Mouse (Mus musculus) embryonic fibroblast, embryonic 13.5 days (primary cell): ENCODE data around the gene Syk. TPM values are rescaled to one million over a fixed set of nuclear protein-coding genes. Genes with fewer than 3 reads are reported as not detected.

ENCODE experiments used
- H3K27ac ChIP-seq: 2 replicates; pipeline ENCODE4 v1.5.1; 2012; ENCODE audit warnings: low read length, control low read depth, inconsistent platforms; ENCODE audit not compliant: insufficient read depth
- H3K4me1 ChIP-seq: 2 replicates; pipeline ENCODE4 v1.6.1; 2011; ENCODE audit warnings: low read length; ENCODE audit not compliant: control insufficient read depth, insufficient read depth
- H3K4me3 ChIP-seq: 2 replicates; pipeline ENCODE4 v1.5.1; 2011; ENCODE audit warnings: mild to moderate bottlenecking, control low read depth, low read length; ENCODE audit not compliant: insufficient read depth
- CTCF ChIP-seq: IDR thresholded peaks from 2 replicates; pipeline ENCODE4 v1.5.1; 2011; ENCODE audit warnings: mild to moderate bottlenecking, control low read depth, low read length, moderate library complexity, borderline replicate concordance; ENCODE audit not compliant: insufficient read depth
- POLR2A ChIP-seq: IDR thresholded peaks from 2 replicates; pipeline ENCODE4 v1.6.1; 2011; ENCODE audit warnings: low read depth, mild to moderate bottlenecking, control low read depth, low read length, moderate library complexity
- polyA plus RNA-seq: library from polyadenylated mRNA; stranded (reverse); fragments of >200 nt; gene quantifications from 2 replicates; pipeline ENCODE4 v1.2.4, GENCODE M21; 2011; ENCODE audit warnings: low read depth; ENCODE audit not compliant: missing spikeins, insufficient read length

The Syk gene
- polyA plus RNA-seq, 1 experiment: 2.4 TPM

DNA sequence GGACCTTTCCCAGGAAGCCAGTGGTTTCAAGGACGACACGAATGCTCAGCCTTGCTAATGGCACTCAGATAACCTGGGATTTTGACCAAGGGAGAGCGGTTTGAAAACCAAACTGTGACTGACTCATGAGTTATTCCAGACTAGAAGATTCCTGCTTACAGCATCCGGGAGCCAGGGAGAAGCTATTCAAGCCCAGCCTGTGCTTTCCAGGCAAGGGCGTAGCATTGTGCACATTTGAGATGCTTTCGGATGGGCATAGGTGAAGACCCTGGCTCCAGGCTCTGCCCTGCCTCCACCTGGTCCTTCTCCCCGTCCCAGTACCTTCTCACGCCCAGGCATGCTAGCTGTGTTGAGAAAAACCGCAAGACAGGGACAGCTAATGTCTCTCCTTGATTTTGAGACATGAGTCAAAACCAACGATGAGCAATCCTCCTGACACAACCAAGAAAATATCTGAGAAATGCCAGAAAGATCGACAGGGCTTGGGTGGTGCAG lies 76.2 kb downstream of the Syk start:
- Histone ChIP-seq H3K4me3 (no peak overlapping the region), H3K27ac (peak overlapping the region; percentile 87), H3K4me1 (peaks cover 9% of the 10 kb centered on the region)
- TF ChIP-seq CTCF: no peak
- TF ChIP-seq POLR2A: no peak

DNA sequence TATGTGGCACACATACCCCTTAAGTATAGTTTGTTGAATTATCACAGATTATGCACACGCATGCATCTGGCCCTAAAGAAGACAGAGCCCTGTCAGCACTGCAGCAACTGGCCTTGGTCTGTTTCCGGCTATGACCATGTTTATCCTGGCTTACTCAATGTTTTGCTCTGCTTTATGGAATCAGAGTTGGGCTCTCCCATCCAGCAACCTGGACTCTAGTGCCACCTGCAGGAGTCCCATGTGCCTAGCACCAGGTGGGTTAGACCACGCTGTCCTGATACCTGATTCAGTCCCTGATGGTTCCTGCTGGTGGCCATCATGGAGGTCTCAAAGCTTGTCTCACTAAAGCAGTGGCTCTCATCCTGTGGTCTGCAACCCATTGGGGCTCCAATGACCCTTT lies 86.9 kb downstream of the Syk start:
- peaks cover 8% of the 10 kb centered on the region for H3K4me1 ChIP-seq
- no peak overlapping the region for H3K27ac ChIP-seq
- no peak for TF ChIP-seq POLR2A
- TF ChIP-seq CTCF: peak; percentile 30; the same call in 1 of the 2 replicates
- no peak overlapping the region for H3K4me3 ChIP-seq

DNA sequence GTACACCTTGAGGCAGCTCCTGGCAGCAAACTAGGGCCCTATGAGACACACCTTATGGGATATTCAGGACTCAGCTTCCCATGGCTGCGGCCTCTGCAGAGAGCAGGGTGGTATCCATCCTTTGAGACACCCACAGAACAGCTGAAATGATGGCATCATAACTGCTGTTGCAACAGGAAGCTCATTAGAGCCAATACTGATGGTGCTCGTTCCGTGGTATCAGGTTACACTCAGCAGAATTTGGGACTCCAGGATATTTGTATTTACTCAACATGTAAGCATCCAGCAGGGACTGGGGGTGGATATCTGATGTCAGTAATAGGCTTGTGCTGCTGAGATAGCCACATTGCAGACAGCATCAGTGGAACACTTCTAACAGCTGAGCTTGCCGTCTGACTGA lies 90.3 kb downstream of the Syk start:
- TF ChIP-seq CTCF (no peak), POLR2A (no peak)
- Histone ChIP-seq H3K4me1 (peaks cover 26% of the 10 kb centered on the region), H3K4me3 (no peak overlapping the region), H3K27ac (no peak overlapping the region)

DNA sequence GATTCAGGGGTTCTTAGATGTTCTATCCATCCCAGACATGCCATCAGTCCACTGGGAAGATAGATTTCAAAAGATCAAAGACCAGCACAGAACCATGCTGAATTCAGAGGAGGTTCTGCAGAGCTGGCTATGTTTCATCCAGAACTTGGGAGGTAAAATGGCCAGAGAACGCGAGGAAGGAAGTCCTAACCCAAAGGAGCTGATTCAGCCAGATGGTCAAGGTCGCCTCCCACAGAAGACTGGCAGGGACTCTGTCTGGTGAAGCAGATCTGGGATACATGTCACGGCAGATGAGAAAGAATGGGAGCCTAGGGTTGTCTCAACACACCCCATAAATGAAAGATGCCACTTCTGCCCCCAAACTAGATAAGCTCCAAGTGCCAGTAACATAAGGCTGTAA lies 90.9 kb downstream of the Syk start:
- TF ChIP-seq CTCF: no peak
- TF ChIP-seq POLR2A: no peak
- 0 out of 2 replicates have a peak overlapping the region, but pooled peaks have one; percentile 15 for H3K27ac ChIP-seq
- H3K4me3 ChIP-seq: no peak overlapping the region
- peaks cover 26% of the 10 kb centered on the region for H3K4me1 ChIP-seq

DNA sequence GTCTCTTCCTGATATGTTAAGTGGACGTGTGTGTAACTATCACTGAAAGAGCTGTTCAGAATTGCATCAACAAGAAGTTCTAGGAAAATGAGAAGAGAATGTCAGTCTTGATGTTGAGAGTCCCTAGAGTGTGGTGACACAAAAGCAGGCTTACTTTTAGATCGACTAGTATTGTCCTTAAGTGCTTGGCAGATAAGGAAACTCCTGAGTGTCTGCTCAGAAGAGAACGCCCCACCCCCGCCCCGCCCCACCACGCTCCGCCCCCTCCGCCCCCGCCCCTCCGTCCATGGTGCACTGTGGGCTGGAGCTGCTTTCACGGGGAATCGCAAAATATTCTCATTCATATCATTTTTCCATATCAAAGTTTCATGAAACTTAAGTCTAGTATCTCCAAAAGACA lies 91.9 kb downstream of the Syk start:
- Histone ChIP-seq H3K4me1 (peaks cover 28% of the 10 kb centered on the region), H3K27ac (peak overlapping the region; percentile 55; the same call in 1 of the 2 replicates)
- no peak for TF ChIP-seq POLR2A
- TF ChIP-seq CTCF: no peak

DNA sequence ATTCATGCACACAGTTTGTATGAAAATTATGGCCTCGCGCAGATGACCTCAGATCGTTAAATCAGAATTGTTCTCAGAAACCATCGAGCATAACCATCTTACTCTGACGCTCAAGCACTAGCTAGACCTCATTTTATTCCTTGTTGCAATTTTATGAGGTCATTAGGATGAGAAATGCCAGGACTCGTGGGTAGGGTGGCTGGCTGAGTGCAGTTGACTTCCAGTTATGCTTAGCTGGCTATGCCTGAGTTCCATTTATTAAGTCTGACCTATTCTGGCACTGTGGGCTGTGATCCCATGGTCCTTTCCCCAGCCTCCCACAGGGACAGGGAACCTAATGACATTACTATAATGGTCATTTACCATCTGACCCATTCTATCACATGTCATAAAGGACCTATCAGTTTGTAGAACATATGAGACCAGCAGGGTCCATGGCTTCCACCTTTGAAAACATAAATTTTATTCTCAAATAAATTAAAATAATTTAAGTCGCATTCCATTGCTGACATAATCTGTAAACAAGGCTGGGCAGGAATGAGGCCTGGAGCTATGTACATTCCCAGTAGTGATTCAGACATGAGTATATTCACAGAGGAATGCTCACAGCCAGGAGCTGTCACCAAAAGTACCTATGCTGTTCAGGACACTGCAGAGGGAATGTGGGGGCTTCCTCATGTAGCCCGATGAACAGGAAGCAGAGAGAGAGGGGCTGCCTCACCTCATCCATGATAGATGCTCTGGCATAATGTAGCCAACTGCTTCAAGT lies 92.7 kb downstream of the Syk start:
- Histone ChIP-seq H3K4me3 (no peak overlapping the region), H3K27ac (peak overlapping the region; percentile 75), H3K4me1 (peaks cover 30% of the 10 kb centered on the region)
- TF ChIP-seq POLR2A (no peak), CTCF (no peak)

More for the DNA sequence above, 91.9 kb downstream of the Syk start:
- no peak overlapping the region for H3K4me3 ChIP-seq

DNA sequence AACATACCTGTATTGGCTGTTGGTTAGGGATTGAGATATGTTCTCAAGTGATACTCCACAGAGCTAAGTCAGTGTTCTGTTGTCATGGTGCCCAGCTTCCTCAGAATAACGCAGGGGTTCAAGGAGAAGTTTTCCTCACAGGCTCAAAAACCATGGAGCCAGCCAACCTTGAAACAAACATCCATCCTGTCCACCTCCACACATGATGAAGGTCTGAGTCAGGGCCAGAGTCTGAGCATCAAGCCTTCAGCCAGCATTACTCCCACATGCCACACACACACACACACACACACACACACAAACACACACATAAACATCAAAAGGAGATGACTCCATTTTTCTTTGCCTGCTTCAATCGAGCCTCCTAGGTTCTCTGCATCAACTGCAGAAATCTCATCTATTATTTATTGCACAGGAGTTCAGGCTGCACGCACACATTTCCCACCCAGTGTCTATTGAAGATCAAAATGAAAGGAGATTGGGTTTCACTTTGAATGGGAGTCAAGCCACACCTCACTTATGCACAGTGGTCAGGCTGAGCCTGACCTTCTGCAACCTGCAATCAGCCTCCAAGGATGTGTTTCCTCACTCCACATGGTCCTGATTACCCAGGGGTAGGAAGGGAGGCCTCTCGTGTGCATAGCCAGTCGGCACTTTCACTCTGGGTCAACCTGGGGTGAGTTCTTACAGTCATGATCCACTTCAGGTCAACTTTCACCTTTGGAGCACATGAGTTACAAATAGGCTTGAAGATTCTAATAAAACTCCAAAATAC lies 93.9 kb downstream of the Syk start:
- peaks cover 30% of the 10 kb centered on the region for H3K4me1 ChIP-seq
- peak overlapping the region; percentile 75 for H3K27ac ChIP-seq
- no peak for TF ChIP-seq CTCF
- TF ChIP-seq POLR2A: no peak
- no peak overlapping the region for H3K4me3 ChIP-seq

DNA sequence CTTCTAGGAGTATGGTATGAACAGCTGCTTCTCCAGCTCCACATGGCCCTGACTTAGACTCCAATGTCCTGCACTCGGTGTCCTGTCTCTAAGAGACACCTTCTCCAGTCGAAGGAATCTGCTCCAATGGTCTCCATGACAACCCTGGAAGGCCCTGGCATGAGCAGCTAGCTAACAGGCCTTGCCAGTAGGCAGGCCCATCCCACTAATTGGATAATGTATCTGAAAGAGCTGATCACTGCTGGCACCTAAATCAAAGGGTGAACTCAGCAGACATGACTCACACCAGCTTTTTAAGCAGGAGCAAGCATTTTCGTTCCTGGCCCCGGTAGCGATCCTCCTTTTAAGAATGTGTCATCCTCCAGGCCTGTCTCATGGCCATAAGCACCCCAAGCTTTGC lies 96.9 kb downstream of the Syk start:
- Histone ChIP-seq H3K27ac (0 out of 2 replicates have a peak overlapping the region, but pooled peaks have one; percentile 6), H3K4me3 (no peak overlapping the region), H3K4me1 (peaks cover 22% of the 10 kb centered on the region)
- TF ChIP-seq CTCF (no peak), POLR2A (no peak)

DNA sequence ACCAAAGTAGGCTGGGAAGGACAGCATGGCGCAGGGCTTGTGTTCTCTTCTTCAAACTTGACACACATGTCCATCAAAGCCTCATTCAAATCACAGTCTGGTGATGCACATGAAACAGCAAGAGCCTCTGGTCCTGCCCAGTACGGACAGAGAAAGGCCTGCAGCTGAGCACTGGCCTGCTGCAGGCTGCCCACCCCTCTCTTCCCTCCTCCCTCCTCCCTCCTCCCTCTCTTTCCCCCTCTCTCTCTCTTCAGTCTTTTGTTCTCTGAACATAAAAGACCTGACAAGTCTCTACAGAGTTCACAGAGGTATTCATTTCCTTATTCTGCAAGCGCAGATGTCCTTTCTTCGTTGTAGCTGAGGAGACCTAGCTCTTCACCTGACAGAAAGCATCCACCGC lies 99.1 kb downstream of the Syk start:
- H3K4me3 ChIP-seq: no peak overlapping the region
- TF ChIP-seq POLR2A (no peak), CTCF (no peak)
- H3K4me1 ChIP-seq: peaks cover 4% of the 10 kb centered on the region; the same call in 1 of the 2 replicates
- H3K27ac ChIP-seq: no peak overlapping the region

DNA sequence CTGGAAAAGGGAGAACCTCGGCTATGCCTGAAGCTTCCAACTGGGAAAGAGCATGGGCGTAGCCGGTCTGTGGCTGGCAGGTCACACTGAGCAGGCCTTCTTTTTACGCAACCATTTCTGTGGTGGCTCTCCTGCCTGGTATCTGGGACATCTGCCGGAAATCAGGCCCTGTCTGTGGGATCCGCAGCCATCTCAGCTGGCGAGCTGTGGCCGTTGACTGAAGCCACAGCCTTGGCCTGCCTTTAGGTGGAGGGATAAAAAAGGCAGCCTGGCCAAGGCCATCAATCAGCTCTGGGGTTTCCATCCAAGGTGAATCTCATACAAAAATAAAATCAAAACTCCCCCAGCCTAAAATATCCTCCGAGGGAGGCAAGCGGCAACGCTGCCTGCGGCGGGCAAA lies 107.5 kb downstream of the Syk start:
- TF ChIP-seq CTCF (no peak), POLR2A (no peak)
- no peak overlapping the region for H3K4me3 ChIP-seq
- H3K27ac ChIP-seq: no peak overlapping the region
- H3K4me1 ChIP-seq: no peaks in the 10 kb centered on the region
